Mouse (Mus musculus): ENCODE results near the gene Sfxn5. TPM values are rescaled to one million over a fixed set of nuclear protein-coding genes. Genes with fewer than 3 reads are reported as not detected.

The Sfxn5 gene
- polyA plus RNA-seq, 1 experiment from 2014 or later = 3.3 TPM

DNA sequence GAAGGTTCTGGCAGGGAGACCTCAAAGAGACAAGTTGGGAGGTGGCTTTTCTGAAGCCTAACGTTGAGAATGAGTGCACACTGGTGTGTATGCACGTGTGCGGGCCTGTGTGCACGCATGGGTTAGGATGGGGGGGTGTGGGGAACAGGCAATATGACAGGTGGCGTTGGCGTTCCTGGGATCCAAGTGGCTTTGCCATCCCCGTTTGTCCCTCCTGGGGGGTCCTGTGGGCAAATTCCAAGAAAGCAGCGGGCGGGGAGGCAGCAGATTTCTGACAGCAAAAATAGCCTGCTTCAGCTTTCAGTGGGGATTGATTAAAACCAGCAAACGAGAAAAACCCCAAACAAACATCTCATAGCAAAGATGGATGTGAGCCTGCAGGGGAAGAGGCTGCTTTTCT lies 110.7 kb downstream of the Sfxn5 start:
- H3K9ac ChIP-seq (replicated peaks) = no peak overlapping the region
- H3K27me3 ChIP-seq (ENCODE audit: insufficient read depth, low read length) = no peaks in the 10 kb centered on the region
- no peaks in the 10 kb centered on the region for H3K36me3 ChIP-seq (replicated peaks; ENCODE audit: insufficient read depth, low read length)
- H3K4me1 ChIP-seq (ENCODE audit: insufficient read depth) = no peaks in the 10 kb centered on the region
- DNase-seq (no peak), ATAC-seq (no peak)
- TF ChIP-seq EP300 (IDR thresholded peaks at IDR 0.05; ENCODE audit: low read depth) = no peak
- no peak for TF ChIP-seq CTCF (IDR thresholded peaks at IDR 0.05; ENCODE audit: low read depth)
- H3K27ac ChIP-seq (ENCODE audit: low read depth) = no peak overlapping the region
- no peaks in the 10 kb centered on the region for H3K9me3 ChIP-seq (ENCODE audit: low read length)
- H3K4me2 ChIP-seq (ENCODE audit: low read depth, low read length) = no peak overlapping the region
- no peak overlapping the region for H3K4me3 ChIP-seq (ENCODE audit: low read depth, low read length)
- WGBS (ENCODE audit: insufficient replicate concordance) = 80% methylated on average over 10 of the region's 10 CpGs

DNA sequence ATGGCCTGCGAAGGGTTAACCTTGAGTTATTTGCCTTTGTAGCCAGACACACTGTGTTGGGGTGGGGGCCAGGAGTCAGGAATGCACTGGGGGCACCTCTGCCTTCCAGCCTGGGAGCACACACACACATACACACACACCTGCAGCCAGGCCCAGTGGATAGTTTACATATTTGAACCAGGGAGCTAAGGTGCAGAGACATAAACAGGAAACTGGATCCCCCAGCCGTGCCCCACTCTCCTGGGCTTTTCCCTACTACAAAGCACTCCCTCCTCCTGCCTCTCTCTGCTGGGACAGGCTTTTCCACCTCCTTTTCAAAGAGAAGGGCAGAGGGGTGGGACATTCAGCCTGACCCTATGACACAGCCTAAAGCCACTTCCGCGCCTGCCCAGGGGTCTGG lies 112.3 kb downstream of the Sfxn5 start:
- DNase-seq (no peak), ATAC-seq (no peak)
- Histone ChIP-seq H3K27ac (ENCODE audit: low read depth) (no peak overlapping the region), H3K9me3 (ENCODE audit: low read length) (no peaks in the 10 kb centered on the region), H3K4me2 (ENCODE audit: low read depth, low read length) (no peak overlapping the region), H3K27me3 (ENCODE audit: insufficient read depth, low read length) (no peaks in the 10 kb centered on the region), H3K36me3 (replicated peaks; ENCODE audit: insufficient read depth, low read length) (no peaks in the 10 kb centered on the region), H3K9ac (replicated peaks) (no peak overlapping the region), H3K4me3 (ENCODE audit: low read depth, low read length) (no peak overlapping the region), H3K4me1 (ENCODE audit: insufficient read depth) (no peaks in the 10 kb centered on the region)
- 73% methylated on average over 4 of the region's 4 CpGs for WGBS (ENCODE audit: insufficient replicate concordance)
- TF ChIP-seq CTCF (IDR thresholded peaks at IDR 0.05; ENCODE audit: low read depth) (no peak), EP300 (IDR thresholded peaks at IDR 0.05; ENCODE audit: low read depth) (no peak)

GRCm38 (mm10) chr6:85219706-85220105 lies 113.5 kb downstream of the Sfxn5 start:
- WGBS (ENCODE audit: insufficient replicate concordance) = 83% methylated on average over 11 of the region's 11 CpGs
- no peaks in the 10 kb centered on the region for H3K4me1 ChIP-seq (ENCODE audit: insufficient read depth)
- DNase-seq (no peak), ATAC-seq (no peak)
- H3K4me2 ChIP-seq (ENCODE audit: low read depth, low read length) = no peak overlapping the region
- H3K27me3 ChIP-seq (ENCODE audit: insufficient read depth, low read length) = no peaks in the 10 kb centered on the region
- no peak overlapping the region for H3K27ac ChIP-seq (ENCODE audit: low read depth)
- H3K36me3 ChIP-seq (replicated peaks; ENCODE audit: insufficient read depth, low read length) = no peaks in the 10 kb centered on the region
- no peaks in the 10 kb centered on the region for H3K9me3 ChIP-seq (ENCODE audit: low read length)
- TF ChIP-seq EP300 (IDR thresholded peaks at IDR 0.05; ENCODE audit: low read depth) (no peak), CTCF (IDR thresholded peaks at IDR 0.05; ENCODE audit: low read depth) (no peak)
- H3K9ac ChIP-seq (replicated peaks) = no peak overlapping the region
- H3K4me3 ChIP-seq (ENCODE audit: low read depth, low read length) = no peak overlapping the region

DNA sequence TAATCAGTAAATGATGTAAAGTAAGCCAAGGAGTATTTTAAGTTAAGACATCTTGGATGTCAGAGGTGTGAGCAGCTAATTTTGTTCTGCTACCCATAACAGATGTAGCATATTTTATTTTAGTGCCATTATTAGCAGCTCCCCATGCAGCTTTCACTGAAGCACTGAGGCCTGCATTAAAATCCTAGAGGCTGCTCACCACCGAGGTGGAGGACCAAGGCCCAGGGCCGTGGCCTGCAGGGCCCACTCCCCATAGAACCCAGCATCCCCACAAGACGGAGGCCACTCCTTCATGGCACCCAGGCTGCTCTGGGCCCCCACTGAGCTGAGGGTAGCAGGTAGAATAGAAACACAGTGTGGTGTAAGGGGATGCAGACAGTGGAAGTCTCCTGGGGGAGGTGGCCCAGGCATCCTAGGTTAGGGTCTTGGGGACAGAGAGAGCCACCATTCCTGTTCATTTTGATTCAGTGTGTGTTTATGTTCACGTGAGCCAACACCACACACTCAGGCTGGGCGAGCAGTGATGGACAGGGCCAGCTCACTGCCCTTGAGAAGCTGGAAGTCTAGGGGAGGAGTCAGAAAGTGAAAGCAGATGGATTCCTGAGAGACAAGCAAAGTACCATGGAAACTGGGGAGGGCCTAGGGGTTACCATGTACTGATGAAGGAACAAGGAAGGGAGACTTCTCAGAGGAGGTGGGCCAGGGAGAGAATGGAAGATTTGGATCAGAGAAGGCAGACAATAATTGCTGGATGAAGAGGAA lies 114.4 kb downstream of the Sfxn5 start:
- no peak for TF ChIP-seq EP300 (IDR thresholded peaks at IDR 0.05; ENCODE audit: low read depth)
- no peak overlapping the region for H3K9ac ChIP-seq (replicated peaks)
- no peak overlapping the region for H3K4me3 ChIP-seq (ENCODE audit: low read depth, low read length)
- no peaks in the 10 kb centered on the region for H3K9me3 ChIP-seq (ENCODE audit: low read length)
- ATAC-seq = no peak
- H3K27me3 ChIP-seq (ENCODE audit: insufficient read depth, low read length) = no peaks in the 10 kb centered on the region
- DNase-seq = no peak
- H3K27ac ChIP-seq (ENCODE audit: low read depth) = no peak overlapping the region
- H3K36me3 ChIP-seq (replicated peaks; ENCODE audit: insufficient read depth, low read length) = no peaks in the 10 kb centered on the region
- H3K4me1 ChIP-seq (ENCODE audit: insufficient read depth) = no peaks in the 10 kb centered on the region
- no peak overlapping the region for H3K4me2 ChIP-seq (ENCODE audit: low read depth, low read length)
- WGBS (ENCODE audit: insufficient replicate concordance) = 51% methylated on average over 5 of the region's 5 CpGs

DNA sequence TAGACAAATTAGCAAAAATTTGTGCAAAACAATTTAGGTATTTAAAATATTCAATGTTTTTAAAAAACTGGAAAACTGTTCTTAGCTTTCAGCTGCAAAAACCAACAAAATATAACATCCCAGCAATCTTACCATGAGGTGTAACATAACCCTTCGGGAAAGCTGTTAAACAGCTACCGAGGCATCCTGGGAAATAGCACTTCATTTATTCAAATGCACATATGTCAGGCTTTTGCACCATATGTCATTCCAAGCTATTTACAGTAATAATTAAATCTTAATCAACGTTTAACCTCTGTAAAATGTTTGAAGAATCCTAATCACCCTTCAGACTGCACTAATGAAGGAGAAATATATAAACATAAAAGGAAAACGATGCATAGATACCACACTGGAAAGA lies 115.0 kb downstream of the Sfxn5 start:
- 76% methylated on average over 4 of the region's 4 CpGs for WGBS (ENCODE audit: insufficient replicate concordance)
- TF ChIP-seq CTCF (IDR thresholded peaks at IDR 0.05; ENCODE audit: low read depth) (no peak), EP300 (IDR thresholded peaks at IDR 0.05; ENCODE audit: low read depth) (no peak)
- ATAC-seq (no peak), DNase-seq (no peak)
- no peak overlapping the region for H3K4me2 ChIP-seq (ENCODE audit: low read depth, low read length)
- no peak overlapping the region for H3K9ac ChIP-seq (replicated peaks)
- no peak overlapping the region for H3K27ac ChIP-seq (ENCODE audit: low read depth)
- no peak overlapping the region for H3K4me3 ChIP-seq (ENCODE audit: low read depth, low read length)
- no peaks in the 10 kb centered on the region for H3K36me3 ChIP-seq (replicated peaks; ENCODE audit: insufficient read depth, low read length)
- no peaks in the 10 kb centered on the region for H3K9me3 ChIP-seq (ENCODE audit: low read length)
- H3K4me1 ChIP-seq (ENCODE audit: insufficient read depth) = no peaks in the 10 kb centered on the region
- H3K27me3 ChIP-seq (ENCODE audit: insufficient read depth, low read length) = no peaks in the 10 kb centered on the region

- Histone ChIP-seq H3K4me3 (ENCODE audit: low read depth, low read length) (no peak overlapping the region), H3K27ac (ENCODE audit: low read depth) (no peak overlapping the region), H3K36me3 (replicated peaks; ENCODE audit: insufficient read depth, low read length) (no peaks in the 10 kb centered on the region), H3K9ac (replicated peaks) (no peak overlapping the region), H3K4me1 (ENCODE audit: insufficient read depth) (no peaks in the 10 kb centered on the region), H3K4me2 (ENCODE audit: low read depth, low read length) (no peak overlapping the region), H3K27me3 (ENCODE audit: insufficient read depth, low read length) (no peaks in the 10 kb centered on the region), H3K9me3 (ENCODE audit: low read length) (no peaks in the 10 kb centered on the region)
- TF ChIP-seq CTCF (IDR thresholded peaks at IDR 0.05; ENCODE audit: low read depth) (no peak), EP300 (IDR thresholded peaks at IDR 0.05; ENCODE audit: low read depth) (no peak)
- ATAC-seq (no peak), DNase-seq (no peak)
- WGBS (ENCODE audit: insufficient replicate concordance) = 53% methylated on average over 1 of the region's 1 CpGs
Observed at GRCm38 (mm10) chr6:85210686-85211085, 122.5 kb downstream of the Sfxn5 start.
